In the genomic region with DNA sequence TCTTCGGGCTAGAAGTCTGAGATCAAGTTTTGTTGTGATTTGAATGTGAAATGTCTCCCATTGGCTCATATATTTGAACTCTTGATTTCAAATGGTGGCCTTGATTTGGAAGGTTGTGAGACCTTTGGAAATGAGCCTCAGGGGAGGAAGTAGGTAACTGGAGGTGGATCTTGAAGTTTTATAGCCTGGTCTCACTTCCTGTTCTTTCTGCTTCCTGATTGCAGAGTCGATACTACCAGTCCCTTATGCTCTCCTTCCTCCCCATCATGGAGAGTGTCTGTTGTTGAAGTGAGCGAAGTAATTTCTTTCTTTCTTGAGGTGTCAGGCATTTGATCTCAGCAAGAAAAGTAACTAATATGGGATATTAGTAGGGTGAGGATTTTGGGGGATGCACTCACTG, we compare ENCODE assay signal across 25 mouse cellular contexts.
A peak's percentile ranks its signal among the peaks of the same experiment; 100 is the strongest.
DNase-seq lines count a peak whose midpoint lies in the region; ATAC-seq and TF ChIP-seq lines count a peak whose summit lies in the region.
"Had no signal": no experiment of that assay in that cellular context is flagged by ENCODE, and none has a peak within 500 bp of the region (broad histone marks: within the 10 kb centered on the region; RNA-seq: fewer than 3 reads in every experiment).

No protein-coding gene starts in this region.

- TF ChIP-seq CTCF in CH12.LX (conservative IDR thresholded peaks at IDR 0.05 in 1 of 2, IDR thresholded peaks at IDR 0.05 in 1 of 2; ENCODE audit: low read depth in 2 of 2, low read length in 2 of 2), result no peak

- dilution Hi-C loops in CH12.LX (cut with MboI; ENCODE audit: extremely low pct_ligation_motif_present, extremely low pct_unique_long_range_greater_than_20kb, low sequenced_read_pairs), result no loop called here

- no peaks in the 10 kb centered on the region for H3K9me3 ChIP-seq in CH12.LX (replicated peaks; ENCODE audit: low read length)
- no peaks in the 10 kb centered on the region for H3K9me3 ChIP-seq in limb, embryonic 10.5 days (replicated peaks)
- no peaks in the 10 kb centered on the region for H3K9me3 ChIP-seq in forebrain, embryonic 15.5 days
- H3K9me3 ChIP-seq: embryonic facial prominence, embryonic 13.5 days; embryonic facial prominence, embryonic 15.5 days; forebrain, embryonic 10.5 days; forebrain, embryonic 12.5 days; G1E had no signal

- TF ChIP-seq POLR2A in CH12.LX (IDR thresholded peaks at IDR 0.05; ENCODE audit: low read depth, low read length), result no peak

- TF ChIP-seq EP300 in CH12.LX (IDR thresholded peaks at IDR 0.05; ENCODE audit: low read length), result no peak

- in situ Hi-C loops in CH12.LX (cut with MboI; ENCODE audit: low pct_ligation_motif_present, low pct_unique_long_range_greater_than_20kb, low sequenced_read_pairs), result no loop called here

- no peak for DNase-seq in CH12.LX (ENCODE audit: extremely low read depth)
- no peak for DNase-seq in heart, adult 9 months (ENCODE audit: low spot score in 2 of 2)
- no peak for DNase-seq in limb, embryonic 10.5 days (ENCODE audit: low spot score)
- no peak for DNase-seq in cerebellum, adult 18-20 months
- DNase-seq: adrenal gland, adult 2 months; adrenal gland, postnatal 10 days; adrenal gland, postnatal 25 days; cerebellum, adult 11 months; cerebellum, adult 2 months; cerebellum, adult 9-10 months; cerebellum, postnatal 10 days; cerebellum, postnatal 25 days; embryo, embryonic 11 days; forebrain, postnatal 0 days had no signal

- no peak overlapping the region for H3K9ac ChIP-seq in CH12.LX (ENCODE audit: insufficient read depth, low read depth)
- no peak overlapping the region for H3K9ac ChIP-seq in forebrain, embryonic 15.5 days (replicated peaks)
- H3K9ac ChIP-seq: embryonic facial prominence, embryonic 13.5 days; embryonic facial prominence, embryonic 15.5 days; forebrain, embryonic 12.5 days; forebrain, postnatal 0 days had no signal

- TF ChIP-seq RAD21 in CH12.LX (IDR thresholded peaks at IDR 0.05; ENCODE audit: low read depth, low read length), result no peak

- peak; percentile 47; the same call in 1 of the 2 replicates for ATAC-seq in common myeloid progenitor, adult 5-6 weeks (replicated peaks; ENCODE audit: low read depth, poor library complexity, severe bottlenecking)
- peak; percentile 81 for ATAC-seq in megakaryocyte, adult 5-6 weeks (ENCODE audit: poor library complexity, severe bottlenecking)
- ATAC-seq in monocyte, adult 5-6 weeks (replicated peaks; ENCODE audit: insufficient number of reproducible peaks, low FRiP score, low TSS enrichment, poor library complexity, severe bottlenecking), result peak; percentile 68; the same call in 1 of the 2 replicates
- ATAC-seq in forebrain, embryonic 15.5 days (replicated peaks), result no peak
- ATAC-seq: forebrain, embryonic 14.5 days; forebrain, postnatal 0 days had no signal

- no peaks in the 10 kb centered on the region for H3K36me3 ChIP-seq in CH12.LX (replicated peaks in 1 of 2; ENCODE audit: control insufficient read depth in 1 of 2, insufficient read depth in 1 of 2, low read length in 1 of 2)
- H3K36me3 ChIP-seq in limb, embryonic 10.5 days, result no peaks in the 10 kb centered on the region
- no peaks in the 10 kb centered on the region for H3K36me3 ChIP-seq in forebrain, embryonic 15.5 days
- H3K36me3 ChIP-seq: embryonic facial prominence, embryonic 13.5 days; embryonic facial prominence, embryonic 15.5 days; forebrain, embryonic 10.5 days; forebrain, embryonic 12.5 days; G1E had no signal

- peaks cover 0 to 4% of the 10 kb centered on the region in 2 experiments; a peak in 1 of 4 replicates for H3K4me1 ChIP-seq in CH12.LX (ENCODE audit: control insufficient read depth in 1 of 2, insufficient read depth in 2 of 2)
- no peaks in the 10 kb centered on the region for H3K4me1 ChIP-seq in limb, embryonic 10.5 days
- no peaks in the 10 kb centered on the region for H3K4me1 ChIP-seq in forebrain, embryonic 15.5 days
- H3K4me1 ChIP-seq: embryonic facial prominence, embryonic 13.5 days; embryonic facial prominence, embryonic 15.5 days; forebrain, embryonic 10.5 days had no signal

- WGBS in limb, embryonic 10.5 days, result 86% methylated on average over 3 of the region's 3 CpGs
- WGBS in forebrain, embryonic 15.5 days, result 62% methylated on average over 3 of the region's 3 CpGs

- H3K4me3 ChIP-seq in CH12.LX (replicated peaks in 1 of 3; ENCODE audit: low read depth in 2 of 3, low read length in 2 of 3, poor library complexity in 1 of 3), result no peak overlapping the region
- no peak overlapping the region for H3K4me3 ChIP-seq in limb, embryonic 10.5 days
- H3K4me3 ChIP-seq in forebrain, embryonic 15.5 days, result no peak overlapping the region
- H3K4me3 ChIP-seq: embryonic facial prominence, embryonic 13.5 days; embryonic facial prominence, embryonic 15.5 days; erythroblast, embryonic 14.5 days; forebrain, embryonic 10.5 days; forebrain, embryonic 12.5 days had no signal

- H3K27ac ChIP-seq in CH12.LX (ENCODE audit: insufficient read depth, low read depth), result no peak overlapping the region
- H3K27ac ChIP-seq in limb, embryonic 10.5 days, result no peak overlapping the region
- no peak overlapping the region for H3K27ac ChIP-seq in forebrain, embryonic 15.5 days (replicated peaks)
- H3K27ac ChIP-seq: embryonic facial prominence, embryonic 13.5 days; embryonic facial prominence, embryonic 15.5 days; forebrain, embryonic 10.5 days; forebrain, embryonic 12.5 days had no signal

- H3K4me2 ChIP-seq in CH12.LX (ENCODE audit: insufficient read depth, low read depth, poor library complexity, severe bottlenecking), result no peak overlapping the region
- no peak overlapping the region for H3K4me2 ChIP-seq in forebrain, embryonic 15.5 days (replicated peaks)
- H3K4me2 ChIP-seq: embryonic facial prominence, embryonic 13.5 days; embryonic facial prominence, embryonic 15.5 days; forebrain, embryonic 12.5 days had no signal

- no peaks in the 10 kb centered on the region for H3K79me2 ChIP-seq in CH12.LX (replicated peaks; ENCODE audit: control insufficient read depth, extremely low read depth, insufficient read depth, poor library complexity, severe bottlenecking)

- no peaks in the 10 kb centered on the region for H3K27me3 ChIP-seq in CH12.LX (replicated peaks)
- no peaks in the 10 kb centered on the region for H3K27me3 ChIP-seq in limb, embryonic 10.5 days (ENCODE audit: low read depth, poor library complexity, severe bottlenecking)
- H3K27me3 ChIP-seq in forebrain, embryonic 15.5 days, result no peaks in the 10 kb centered on the region
- H3K27me3 ChIP-seq: embryonic facial prominence, embryonic 13.5 days; embryonic facial prominence, embryonic 15.5 days; forebrain, embryonic 12.5 days had no signal

TF ChIP-seq in CH12.LX, 34 proteins besides CTCF, POLR2A, EP300 and RAD21:
- TF ChIP-seq MAX (IDR thresholded peaks at IDR 0.05; ENCODE audit: low read length) (no peak), ELF1 (IDR thresholded peaks at IDR 0.05; ENCODE audit: low read depth, low read length) (0 out of 2 replicates have a peak, but pooled peaks have one; percentile 11), SMC3 (IDR thresholded peaks at IDR 0.05; ENCODE audit: low read depth, low read length) (no peak), JUN (IDR thresholded peaks at IDR 0.05; ENCODE audit: insufficient read depth, low read depth, low read length) (no peak)
